Mouse (Mus musculus) limb, embryonic 14.5 days (tissue): Measurements from ENCODE around the gene Smg6. TPM values are rescaled to one million over a fixed set of nuclear protein-coding genes. Genes with fewer than 3 reads are reported as not detected.

Experiments used
- ATAC-seq: fragments of 200-750 bp; cut with Nextera tagmentation; 2 replicates; pipeline ENCODE4 v1.8.0; 2017; ENCODE audit warnings: low read depth, moderate number of reproducible peaks, moderate TSS enrichment; ENCODE audit not compliant: low FRiP score
- DNase-seq: peaks from one replicate; pipeline ENCODE4 v3.0.0-alpha.2; 2015; ENCODE audit warnings: low spot score
- H3K27ac ChIP-seq: fragments of 300-500 bp; sonication (generic); replicated peaks from 2 replicates; pipeline ENCODE4 v1.5.1; 2014; ENCODE audit warnings: low read depth, mild to moderate bottlenecking, low read length, moderate library complexity, mixed read lengths
- H3K27me3 ChIP-seq: fragments of 300-500 bp; sonication (generic); 2 replicates; pipeline ENCODE4 v1.6.1; 2014; ENCODE audit warnings: low read length, mixed read lengths; ENCODE audit not compliant: control insufficient read depth, insufficient read depth
- H3K36me3 ChIP-seq: fragments of 300-500 bp; sonication (generic); 2 replicates; pipeline ENCODE4 v1.6.1; 2014; ENCODE audit warnings: mild to moderate bottlenecking, low read length, moderate library complexity, mixed read lengths; ENCODE audit not compliant: control insufficient read depth, insufficient read depth
- H3K4me1 ChIP-seq: fragments of 300-500 bp; sonication (generic); 2 replicates; pipeline ENCODE4 v1.6.1; 2014; ENCODE audit warnings: antibody characterized with exemption, low read length, mixed read lengths; ENCODE audit not compliant: control insufficient read depth, insufficient read depth
- H3K4me2 ChIP-seq: fragments of 300-500 bp; sonication (generic); replicated peaks from 2 replicates; pipeline ENCODE4 v1.6.1; 2014; ENCODE audit warnings: low read depth, mild to moderate bottlenecking, low read length, moderate library complexity; ENCODE audit not compliant: severe bottlenecking
- H3K4me3 ChIP-seq: fragments of 300-500 bp; sonication (generic); replicated peaks from 2 replicates; pipeline ENCODE4 v1.5.1; 2014; ENCODE audit warnings: low read length
- H3K9ac ChIP-seq: fragments of 300-500 bp; sonication (generic); 2 replicates; pipeline ENCODE4 v1.6.1; 2014; ENCODE audit warnings: mild to moderate bottlenecking, low read depth, low read length, moderate library complexity; ENCODE audit not compliant: severe bottlenecking
- H3K9me3 ChIP-seq: fragments of 300-500 bp; sonication (generic); 2 replicates; pipeline ENCODE4 v1.6.1; 2016; ENCODE audit warnings: low read length; ENCODE audit not compliant: control insufficient read depth
- POLR2A ChIP-seq: fragments of 200-500 bp; IDR thresholded peaks from 2 replicates; pipeline ENCODE4 v1.8.0; 2012; ENCODE audit warnings: inconsistent platforms, mild to moderate bottlenecking, moderate library complexity, borderline replicate concordance; ENCODE audit not compliant: insufficient read depth, insufficient read length; ENCODE audit errors: extremely low read depth
- WGBS: fragments of 180-500 bp; shearing (Covaris S2); extraction: QIAGEN DNeasy Blood & Tissue Kit; methylation state at CpG from one replicate; pipeline ENCODE4 v1.1.7; 2014; 5-methylcytosine and 5-hydroxymethylcytosine counted together
- polyA plus RNA-seq, 2 experiments: library from polyadenylated mRNA; depleted of rRNA in 1 of 2; stranded (reverse) in 1 of 2; unstranded in 1 of 2; fragments of >200 nt; fragmentation: Nextera tagmentation in 1 of 2; extraction: Ambion mirVana in 1 of 2; gene quantifications; 2 replicates each; pipeline versions ENCODE4 v1.2.1 to v1.2.3; 2012 to 2014

Smg6 gene
- polyA plus RNA-seq, 2 experiments: 16.0 to 36.5 TPM

DNA sequence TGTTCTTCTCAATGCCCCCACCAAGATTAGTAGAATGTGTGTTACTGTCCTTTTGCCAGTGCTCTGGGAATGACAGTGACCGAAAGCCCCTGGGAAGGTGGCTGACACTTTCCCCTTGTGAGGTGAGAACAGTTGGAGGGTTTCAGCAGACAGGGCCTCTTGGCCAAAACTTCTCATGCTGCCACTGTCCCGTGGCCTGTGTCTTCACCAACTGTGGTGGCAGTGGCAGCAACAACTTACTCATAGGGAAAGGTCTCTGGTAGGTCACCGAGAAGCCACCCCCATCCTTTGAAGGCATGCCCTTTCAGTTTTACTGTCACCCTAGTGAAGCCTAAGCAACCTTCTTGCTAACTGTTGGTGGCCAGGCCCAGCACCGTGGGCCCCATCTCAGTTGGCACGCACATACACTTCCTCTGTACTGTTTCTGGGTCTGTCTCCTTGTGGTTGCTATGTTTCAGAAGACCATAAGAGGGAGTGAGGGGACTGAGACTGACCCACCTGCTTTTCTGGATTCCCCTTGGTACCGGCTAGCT is 228.5 kb downstream of the Smg6 start:
- H3K4me3 ChIP-seq: no peak overlapping the region
- no peak overlapping the region for H3K9ac ChIP-seq
- H3K27me3 ChIP-seq: no peaks in the 10 kb centered on the region
- ATAC-seq: no peak
- DNase-seq: no peak
- WGBS: 67% methylated on average over 6 of the region's 6 CpGs
- no peaks in the 10 kb centered on the region for H3K9me3 ChIP-seq
- H3K27ac ChIP-seq: no peak overlapping the region
- no peak for TF ChIP-seq POLR2A
- peaks cover 21% of the 10 kb centered on the region; the same call in 1 of the 2 replicates for H3K4me1 ChIP-seq
- H3K4me2 ChIP-seq: no peak overlapping the region
- H3K36me3 ChIP-seq: peaks cover 21% of the 10 kb centered on the region

DNA sequence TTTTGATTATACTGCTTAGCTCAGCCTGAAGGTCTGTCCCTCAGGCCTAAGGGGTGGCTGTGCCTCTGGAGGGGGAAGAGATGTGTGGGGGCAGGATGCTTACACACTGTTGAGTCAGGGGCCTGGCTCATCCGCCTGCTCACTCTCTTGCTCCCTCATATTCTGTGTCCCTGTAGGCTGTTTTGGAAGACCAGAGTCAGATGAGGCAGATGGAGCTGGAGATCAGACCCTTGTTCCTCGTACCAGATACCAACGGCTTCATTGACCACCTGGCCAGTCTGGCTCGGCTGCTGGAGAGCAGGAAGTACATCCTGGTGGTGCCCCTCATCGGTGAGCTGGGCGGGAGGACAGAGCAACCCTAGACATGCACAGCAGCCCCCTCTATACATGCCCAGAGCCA is 230.4 kb downstream of the Smg6 start:
- no peak overlapping the region for H3K4me2 ChIP-seq
- H3K27ac ChIP-seq: no peak overlapping the region; the same call in 1 of the 2 replicates
- DNase-seq (no peak), ATAC-seq (no peak)
- no peaks in the 10 kb centered on the region for H3K27me3 ChIP-seq
- 34% methylated on average over 6 of the region's 6 CpGs for WGBS
- peaks cover 28% of the 10 kb centered on the region for H3K36me3 ChIP-seq
- H3K9me3 ChIP-seq: no peaks in the 10 kb centered on the region
- TF ChIP-seq POLR2A: no peak
- no peak overlapping the region for H3K4me3 ChIP-seq
- H3K4me1 ChIP-seq: peaks cover 21% of the 10 kb centered on the region; the same call in 1 of the 2 replicates
- no peak overlapping the region for H3K9ac ChIP-seq

- no peak for TF ChIP-seq POLR2A
- Histone ChIP-seq H3K36me3 (peaks cover 28% of the 10 kb centered on the region), H3K9ac (no peak overlapping the region), H3K9me3 (no peaks in the 10 kb centered on the region), H3K4me2 (no peak overlapping the region), H3K4me3 (no peak overlapping the region), H3K27ac (no peak overlapping the region), H3K4me1 (peaks cover 21% of the 10 kb centered on the region; the same call in 1 of the 2 replicates), H3K27me3 (no peaks in the 10 kb centered on the region)
- WGBS: 31% methylated on average over 5 of the region's 5 CpGs
- DNase-seq (no peak), ATAC-seq (no peak)
These were observed 230.8 kb downstream of the Smg6 start for GRCm38 (mm10) chr11:75156416-75156815.

GRCm38 (mm10) chr11:75157037-75157436 is 231.4 kb downstream of the Smg6 start:
- 24% methylated on average over 4 of the region's 4 CpGs for WGBS
- DNase-seq (no peak), ATAC-seq (no peak)
- Histone ChIP-seq H3K27ac (no peak overlapping the region), H3K27me3 (no peaks in the 10 kb centered on the region), H3K9me3 (no peaks in the 10 kb centered on the region), H3K4me2 (no peak overlapping the region), H3K4me1 (peaks cover 21% of the 10 kb centered on the region; the same call in 1 of the 2 replicates), H3K36me3 (peaks cover 31% of the 10 kb centered on the region), H3K4me3 (no peak overlapping the region), H3K9ac (no peak overlapping the region)
- no peak for TF ChIP-seq POLR2A

DNA sequence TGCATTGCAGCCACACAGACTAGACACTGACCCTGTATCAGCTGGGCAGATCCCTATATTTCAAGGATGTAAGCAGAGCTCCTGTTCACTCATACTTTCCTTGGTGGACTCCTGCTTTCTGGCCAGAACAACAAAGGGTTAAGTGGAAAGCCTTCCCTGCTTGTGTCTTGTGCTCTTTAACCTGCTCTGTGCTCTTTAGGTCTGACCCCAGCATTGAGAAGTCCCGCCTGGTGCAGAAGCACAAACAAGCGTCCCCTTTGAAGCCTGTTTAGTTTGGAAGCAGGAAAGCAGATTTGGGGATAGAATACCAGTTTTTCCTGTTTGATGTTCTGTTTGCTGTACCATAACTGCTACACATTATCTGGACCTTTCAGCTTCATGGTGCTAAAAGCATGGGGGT is 232.3 kb downstream of the Smg6 start:
- DNase-seq: no peak
- no peak for ATAC-seq
- Histone ChIP-seq H3K27me3 (no peaks in the 10 kb centered on the region), H3K27ac (no peak overlapping the region), H3K9ac (no peak overlapping the region), H3K4me2 (no peak overlapping the region), H3K9me3 (no peaks in the 10 kb centered on the region), H3K36me3 (peaks cover 40% of the 10 kb centered on the region), H3K4me3 (no peak overlapping the region), H3K4me1 (peaks cover 27% of the 10 kb centered on the region)
- TF ChIP-seq POLR2A: no peak
- 52% methylated on average over 2 of the region's 2 CpGs for WGBS
